Mouse (Mus musculus): ENCODE data around the gene H2afj. TPM values are rescaled to one million over a fixed set of nuclear protein-coding genes. Genes with fewer than 3 reads are reported as not detected.

Gene H2afj
- polyA plus RNA-seq, 1 experiment from 2014 or later = 107 TPM

GRCm38 (mm10) chr6:136811196-136811595 is 3.2 kb downstream of the H2afj start:
- Histone ChIP-seq H3K4me1 (ENCODE audit: control insufficient read depth, insufficient read depth, low read length) (peaks cover 7% of the 10 kb centered on the region), H3K4me3 (ENCODE audit: low read depth, low read length) (no peak overlapping the region), H3K4me2 (no peak overlapping the region), H3K9ac (ENCODE audit: low read length) (no peak overlapping the region), H3K36me3 (ENCODE audit: control insufficient read depth, insufficient read depth, low read length) (peaks cover 17% of the 10 kb centered on the region), H3K9me3 (ENCODE audit: control insufficient read depth, low read length) (no peaks in the 10 kb centered on the region), H3K27me3 (ENCODE audit: control insufficient read depth, insufficient read depth, low read length) (no peaks in the 10 kb centered on the region), H3K27ac (ENCODE audit: low read depth, low read length) (no peak overlapping the region)
- ATAC-seq (ENCODE audit: low FRiP score) (no peak), DNase-seq (ENCODE audit: low spot score, missing footprints) (no peak)
- 87% methylated on average over 10 of the region's 10 CpGs for WGBS

GRCm38 (mm10) chr6:136813117-136813516 is 5.1 kb downstream of the H2afj start:
- Histone ChIP-seq H3K4me1 (ENCODE audit: control insufficient read depth, insufficient read depth, low read length) (peaks cover 7% of the 10 kb centered on the region), H3K4me2 (no peak overlapping the region), H3K9me3 (ENCODE audit: control insufficient read depth, low read length) (no peaks in the 10 kb centered on the region), H3K27ac (ENCODE audit: low read depth, low read length) (no peak overlapping the region), H3K27me3 (ENCODE audit: control insufficient read depth, insufficient read depth, low read length) (no peaks in the 10 kb centered on the region), H3K9ac (ENCODE audit: low read length) (no peak overlapping the region), H3K4me3 (ENCODE audit: low read depth, low read length) (no peak overlapping the region), H3K36me3 (ENCODE audit: control insufficient read depth, insufficient read depth, low read length) (peaks cover 30% of the 10 kb centered on the region)
- DNase-seq (ENCODE audit: low spot score, missing footprints) (no peak), ATAC-seq (ENCODE audit: low FRiP score) (no peak)
- 53% methylated on average over 4 of the region's 4 CpGs for whole genome bisulfite sequencing

GRCm38 (mm10) chr6:136815381-136815780 is 7.3 kb downstream of the H2afj start:
- H3K27me3 ChIP-seq (ENCODE audit: control insufficient read depth, insufficient read depth, low read length) = no peaks in the 10 kb centered on the region
- no peak overlapping the region for H3K4me2 ChIP-seq
- WGBS = 95% methylated on average over 7 of the region's 7 CpGs
- ATAC-seq (ENCODE audit: low FRiP score) = no peak
- H3K27ac ChIP-seq (ENCODE audit: low read depth, low read length) = no peak overlapping the region
- H3K4me1 ChIP-seq (ENCODE audit: control insufficient read depth, insufficient read depth, low read length) = no peaks in the 10 kb centered on the region
- H3K4me3 ChIP-seq (ENCODE audit: low read depth, low read length) = no peak overlapping the region
- peaks cover 38% of the 10 kb centered on the region for H3K36me3 ChIP-seq (ENCODE audit: control insufficient read depth, insufficient read depth, low read length)
- H3K9me3 ChIP-seq (ENCODE audit: control insufficient read depth, low read length) = no peaks in the 10 kb centered on the region
- no peak for DNase-seq (ENCODE audit: low spot score, missing footprints)
- H3K9ac ChIP-seq (ENCODE audit: low read length) = no peak overlapping the region

GRCm38 (mm10) chr6:136816826-136817225 is 8.8 kb downstream of the H2afj start:
- no peaks in the 10 kb centered on the region for H3K4me1 ChIP-seq (ENCODE audit: control insufficient read depth, insufficient read depth, low read length)
- no peak overlapping the region for H3K9ac ChIP-seq (ENCODE audit: low read length)
- H3K27me3 ChIP-seq (ENCODE audit: control insufficient read depth, insufficient read depth, low read length) = no peaks in the 10 kb centered on the region
- peaks cover 47% of the 10 kb centered on the region for H3K36me3 ChIP-seq (ENCODE audit: control insufficient read depth, insufficient read depth, low read length)
- DNase-seq (ENCODE audit: low spot score, missing footprints) = no peak
- H3K4me2 ChIP-seq = no peak overlapping the region
- no peak overlapping the region for H3K4me3 ChIP-seq (ENCODE audit: low read depth, low read length)
- H3K9me3 ChIP-seq (ENCODE audit: control insufficient read depth, low read length) = no peaks in the 10 kb centered on the region
- 92% methylated on average over 21 of the region's 21 CpGs for WGBS
- H3K27ac ChIP-seq (ENCODE audit: low read depth, low read length) = no peak overlapping the region
- no peak for ATAC-seq (ENCODE audit: low FRiP score)

GRCm38 (mm10) chr6:136817549-136817948 is 9.5 kb downstream of the H2afj start:
- ATAC-seq (ENCODE audit: low FRiP score) (no peak), DNase-seq (ENCODE audit: low spot score, missing footprints) (no peak)
- Histone ChIP-seq H3K4me3 (ENCODE audit: low read depth, low read length) (no peak overlapping the region), H3K9ac (ENCODE audit: low read length) (no peak overlapping the region), H3K4me1 (ENCODE audit: control insufficient read depth, insufficient read depth, low read length) (no peaks in the 10 kb centered on the region), H3K4me2 (no peak overlapping the region), H3K36me3 (ENCODE audit: control insufficient read depth, insufficient read depth, low read length) (peaks cover 53% of the 10 kb centered on the region), H3K27ac (ENCODE audit: low read depth, low read length) (no peak overlapping the region), H3K27me3 (ENCODE audit: control insufficient read depth, insufficient read depth, low read length) (no peaks in the 10 kb centered on the region), H3K9me3 (ENCODE audit: control insufficient read depth, low read length) (no peaks in the 10 kb centered on the region)
- 99% methylated on average over 3 of the region's 3 CpGs for WGBS

- DNase-seq (ENCODE audit: low spot score, missing footprints) = no peak
- Histone ChIP-seq H3K27me3 (ENCODE audit: control insufficient read depth, insufficient read depth, low read length) (no peaks in the 10 kb centered on the region), H3K27ac (ENCODE audit: low read depth, low read length) (no peak overlapping the region), H3K4me1 (ENCODE audit: control insufficient read depth, insufficient read depth, low read length) (no peaks in the 10 kb centered on the region), H3K9me3 (ENCODE audit: control insufficient read depth, low read length) (no peaks in the 10 kb centered on the region), H3K9ac (ENCODE audit: low read length) (no peak overlapping the region), H3K36me3 (ENCODE audit: control insufficient read depth, insufficient read depth, low read length) (peaks cover 56% of the 10 kb centered on the region), H3K4me2 (no peak overlapping the region), H3K4me3 (ENCODE audit: low read depth, low read length) (no peak overlapping the region)
- WGBS = 97% methylated on average over 21 of the region's 21 CpGs
- no peak; the same call in 1 of the 2 replicates for ATAC-seq (ENCODE audit: low FRiP score)
These were observed 12.3 kb downstream of the H2afj start for GRCm38 (mm10) chr6:136820381-136820780.

- 97% methylated on average over 18 of the region's 18 CpGs for WGBS
- Histone ChIP-seq H3K27me3 (ENCODE audit: control insufficient read depth, insufficient read depth, low read length) (no peaks in the 10 kb centered on the region), H3K9ac (ENCODE audit: low read length) (no peak overlapping the region), H3K36me3 (ENCODE audit: control insufficient read depth, insufficient read depth, low read length) (peaks cover 49% of the 10 kb centered on the region), H3K27ac (ENCODE audit: low read depth, low read length) (no peak overlapping the region), H3K4me3 (ENCODE audit: low read depth, low read length) (no peak overlapping the region), H3K4me1 (ENCODE audit: control insufficient read depth, insufficient read depth, low read length) (no peaks in the 10 kb centered on the region), H3K4me2 (no peak overlapping the region), H3K9me3 (ENCODE audit: control insufficient read depth, low read length) (no peaks in the 10 kb centered on the region)
- DNase-seq (ENCODE audit: low spot score, missing footprints) (no peak), ATAC-seq (ENCODE audit: low FRiP score) (no peak)
These were observed 13.0 kb downstream of the H2afj start for GRCm38 (mm10) chr6:136821086-136821485.

GRCm38 (mm10) chr6:136824987-136825386 is 16.9 kb downstream of the H2afj start:
- Histone ChIP-seq H3K27ac (ENCODE audit: low read depth, low read length) (no peak overlapping the region), H3K36me3 (ENCODE audit: control insufficient read depth, insufficient read depth, low read length) (peaks cover 32% of the 10 kb centered on the region), H3K27me3 (ENCODE audit: control insufficient read depth, insufficient read depth, low read length) (no peaks in the 10 kb centered on the region), H3K4me2 (no peak overlapping the region), H3K9me3 (ENCODE audit: control insufficient read depth, low read length) (no peaks in the 10 kb centered on the region), H3K4me1 (ENCODE audit: control insufficient read depth, insufficient read depth, low read length) (peaks cover 4% of the 10 kb centered on the region), H3K9ac (ENCODE audit: low read length) (no peak overlapping the region), H3K4me3 (ENCODE audit: low read depth, low read length) (no peak overlapping the region)
- peak; percentile 53 for DNase-seq (ENCODE audit: low spot score, missing footprints)
- 93% methylated on average over 8 of the region's 8 CpGs for WGBS
- ATAC-seq (ENCODE audit: low FRiP score) = no peak

GRCm38 (mm10) chr6:136827116-136827515 is 19.1 kb downstream of the H2afj start:
- Histone ChIP-seq H3K36me3 (ENCODE audit: control insufficient read depth, insufficient read depth, low read length) (peaks cover 18% of the 10 kb centered on the region), H3K9me3 (ENCODE audit: control insufficient read depth, low read length) (no peaks in the 10 kb centered on the region), H3K4me2 (peak overlapping the region; percentile 72), H3K9ac (ENCODE audit: low read length) (peak overlapping the region; percentile 99), H3K27me3 (ENCODE audit: control insufficient read depth, insufficient read depth, low read length) (no peaks in the 10 kb centered on the region), H3K4me1 (ENCODE audit: control insufficient read depth, insufficient read depth, low read length) (peaks cover 4% of the 10 kb centered on the region), H3K4me3 (ENCODE audit: low read depth, low read length) (peak overlapping the region; percentile 100), H3K27ac (ENCODE audit: low read depth, low read length) (no peak overlapping the region)
- 22% methylated on average over 7 of the region's 7 CpGs for WGBS
- DNase-seq (ENCODE audit: low spot score, missing footprints) = no peak
- ATAC-seq (ENCODE audit: low FRiP score) = no peak

GRCm38 (mm10) chr6:136827516-136827880 is 19.5 kb downstream of the H2afj start, which contains the start of gene BC049715:
TSS of gene BC049715 (plus strand) at chr6:136827626.
- Histone ChIP-seq H3K36me3 (ENCODE audit: control insufficient read depth, insufficient read depth, low read length) (peaks cover 14% of the 10 kb centered on the region), H3K4me2 (peak within 1 kb of the TSS; percentile 72), H3K27me3 (ENCODE audit: control insufficient read depth, insufficient read depth, low read length) (no peaks in the 10 kb centered on the region), H3K9me3 (ENCODE audit: control insufficient read depth, low read length) (no peaks in the 10 kb centered on the region), H3K4me3 (ENCODE audit: low read depth, low read length) (peak within 1 kb of the TSS; percentile 100), H3K4me1 (ENCODE audit: control insufficient read depth, insufficient read depth, low read length) (peaks cover 4% of the 10 kb centered on the region), H3K9ac (ENCODE audit: low read length) (peak within 1 kb of the TSS; percentile 99), H3K27ac (ENCODE audit: low read depth, low read length) (peak within 1 kb of the TSS; percentile 48)
- no peak for ATAC-seq (ENCODE audit: low FRiP score)
- WGBS = under 1% methylated on average over 26 of the region's 34 CpGs
- peak; percentile 88 for DNase-seq (ENCODE audit: low spot score, missing footprints)
